Mouse (Mus musculus) NIH3T3 (cell line): ENCODE data around the gene Hspa4.

Source experiments
- DNase-seq: peaks from one replicate; pipeline ENCODE4 v3.0.0-alpha.2; 2012; ENCODE audit warnings: low read depth

Gene Hspa4

GRCm38 (mm10) chr11:53252186-53253119, 47.8 kb downstream of the Hspa4 start:
- no peak for DNase-seq

DNA sequence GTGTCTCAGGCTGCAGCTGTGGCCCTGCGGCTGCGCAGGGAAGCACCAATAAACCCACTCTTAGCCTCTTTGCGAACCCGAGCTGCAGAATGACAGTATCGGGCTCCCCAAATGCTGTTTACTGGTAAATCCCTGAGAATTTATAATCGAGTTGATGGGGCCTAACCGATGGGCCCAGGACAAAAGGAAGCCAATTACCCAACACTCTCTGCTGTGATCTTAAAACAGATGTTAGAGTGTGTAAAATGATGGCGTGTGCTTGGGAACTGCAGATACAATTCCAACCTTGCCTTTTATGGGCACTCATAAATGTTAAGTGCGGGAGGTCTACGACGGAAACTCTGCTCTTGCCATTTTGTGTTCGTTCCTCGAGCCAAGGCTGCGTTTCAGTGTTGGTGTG, 49.5 kb downstream of the Hspa4 start:
- DNase-seq = no peak

GRCm38 (mm10) chr11:53249686-53250085, 50.6 kb downstream of the Hspa4 start:
- no peak for DNase-seq

DNA sequence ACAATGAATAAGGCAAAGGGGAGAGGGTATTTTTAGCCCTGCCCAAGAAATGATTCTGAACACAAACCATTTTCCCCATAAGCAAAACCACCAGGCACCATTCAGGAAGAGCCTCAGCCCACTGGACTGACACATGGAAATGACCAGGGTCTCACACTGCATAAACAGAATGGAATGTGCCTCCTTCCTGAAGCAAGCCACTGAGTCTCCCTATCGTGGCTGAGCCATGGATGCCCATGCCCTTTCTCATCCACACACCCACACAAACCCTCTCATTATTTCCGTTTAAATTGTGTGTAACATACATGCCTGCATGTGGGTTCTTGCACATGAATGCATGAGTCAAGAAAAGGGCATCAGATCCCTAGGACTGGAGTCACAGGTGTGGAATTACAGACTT, 54.7 kb downstream of the Hspa4 start:
- peak; percentile 28 for DNase-seq

GRCm38 (mm10) chr11:53243199-53243598, 57.1 kb downstream of the Hspa4 start:
- no peak for DNase-seq

GRCm38 (mm10) chr11:53233590-53233989, 66.7 kb downstream of the Hspa4 start:
- DNase-seq = no peak

GRCm38 (mm10) chr11:53231836-53232235, 68.4 kb downstream of the Hspa4 start:
- DNase-seq = no peak

- DNase-seq = no peak
Measured at GRCm38 (mm10) chr11:53229011-53229410, 71.2 kb downstream of the Hspa4 start.

GRCm38 (mm10) chr11:53210876-53211275, 89.4 kb downstream of the Hspa4 start:
- DNase-seq = no peak
